Mouse (Mus musculus) neutrophil, adult 83 days (primary cell): Measurements from ENCODE around the gene Tst. TPM values are rescaled to one million over a fixed set of nuclear protein-coding genes. Genes with fewer than 3 reads are reported as not detected.

ENCODE experiments used
- total RNA-seq, 2 experiments: library from RNA; stranded (reverse); gene quantifications; one replicate each; pipeline ENCODE4 v1.2.4; 2023

Tst gene
- 10 to 100 TPM; 19.8 to 23.5 TPM for total RNA-seq

GRCm38 (mm10) chr15:78405517-78406211 is at the start of gene Tst:
Tst (minus strand) TSS chr15:78405907.

GRCm38 (mm10) chr15:78428391-78429138 is 22.9 kb upstream of the Tst start, which contains the start of gene Kctd17:
Kctd17 (plus strand) TSS chr15:78428564.

GRCm38 (mm10) chr15:78406293-78406934 is 707 bp upstream of the Tst start, which contains the start of gene Mpst:
Mpst (plus strand) TSS chr15:78406416.

GRCm38 (mm10) chr15:78395478-78395962 is 10.2 kb downstream of the Tst start, which contains the start of gene Tex33:
Tex33 (minus strand) TSS chr15:78395912.

Other genes starting within 250 kb of the Tst start
- 10 to 100 TPM; 10.6 to 11.5 TPM for gene Ift27, start 231.8 kb downstream of the Tst start, total RNA-seq
- gene Pvalb, start 199.5 kb downstream of the Tst start, total RNA-seq: under 1 TPM in 1 of 2 experiments, not detected in 1; 0.61 TPM
- 100 to 1,000 TPM; 661 to 699 TPM for gene Ncf4, start 161.1 kb downstream of the Tst start, total RNA-seq
- 10 to 100 TPM; 25.8 to 37.3 TPM for gene Csf2rb2, start 100.2 kb downstream of the Tst start, total RNA-seq
- gene Csf2rb, start 80.2 kb downstream of the Tst start, total RNA-seq: 100 to 1,000 TPM; 168 to 216 TPM
- not detected for gene Tex33, start 10.0 kb downstream of the Tst start, total RNA-seq
- 10 to 100 TPM; 34.0 to 38.3 TPM for gene Mpst, start 509 bp upstream of the Tst start, total RNA-seq
- 1 to 10 TPM; 5.8 to 7.5 TPM for gene Kctd17, start 22.7 kb upstream of the Tst start, total RNA-seq
- under 1 TPM in 1 of 2 experiments, not detected in 1; 0.11 TPM for gene Tmprss6, start 62.7 kb upstream of the Tst start, total RNA-seq
- gene Il2rb, start 89.4 kb upstream of the Tst start, total RNA-seq: under 1 TPM; 0.64 to 0.88 TPM
- 1 to 10 TPM in 1 of 2 experiments, under 1 TPM in 1; 0.92 to 1.5 TPM for gene C1qtnf6, start 125.5 kb upstream of the Tst start, total RNA-seq
- not detected for gene Sstr3, start 138.8 kb upstream of the Tst start, total RNA-seq
- gene Rac2, start 166.9 kb upstream of the Tst start, total RNA-seq: 1,000 to 10,000 TPM; 1,433 to 1,468 TPM
- gene Cyth4, start 191.1 kb upstream of the Tst start, total RNA-seq: 100 to 1,000 TPM; 159 to 178 TPM